Mouse (Mus musculus): ENCODE results near the gene Sox5. TPM values are rescaled to one million over a fixed set of nuclear protein-coding genes. Genes with fewer than 3 reads are reported as not detected.

Gene Sox5
- polyA plus RNA-seq, 1 experiment from 2014 or later, result 4.2 TPM

GRCm38 (mm10) chr6:144343338-144343737 lies 438.4 kb downstream of the Sox5 start:
- H3K27me3 ChIP-seq, result no peaks in the 10 kb centered on the region
- no peak overlapping the region for H3K4me3 ChIP-seq (replicated peaks)
- WGBS (ENCODE audit: insufficient replicate concordance), result 58% methylated on average over 11 of the region's 11 CpGs
- no peak overlapping the region for H3K27ac ChIP-seq (replicated peaks)
- no peaks in the 10 kb centered on the region for H3K36me3 ChIP-seq (replicated peaks)
- no peaks in the 10 kb centered on the region for H3K9me3 ChIP-seq (replicated peaks)
- H3K4me1 ChIP-seq (replicated peaks), result no peaks in the 10 kb centered on the region
- ATAC-seq (ENCODE audit: insufficient read depth), result no peak
- H3K4me2 ChIP-seq, result no peak overlapping the region
- no peak overlapping the region for H3K9ac ChIP-seq

- no peaks in the 10 kb centered on the region for H3K4me1 ChIP-seq (replicated peaks)
- ATAC-seq (ENCODE audit: insufficient read depth), result no peak
- H3K27me3 ChIP-seq, result no peaks in the 10 kb centered on the region
- no peaks in the 10 kb centered on the region for H3K36me3 ChIP-seq (replicated peaks)
- no peaks in the 10 kb centered on the region for H3K9me3 ChIP-seq (replicated peaks)
- no peak overlapping the region for H3K27ac ChIP-seq (replicated peaks)
- no peak overlapping the region for H3K9ac ChIP-seq
- H3K4me3 ChIP-seq (replicated peaks), result no peak overlapping the region
- H3K4me2 ChIP-seq, result no peak overlapping the region
- WGBS (ENCODE audit: insufficient replicate concordance), result 73% methylated on average over 3 of the region's 3 CpGs
Measured at GRCm38 (mm10) chr6:144339554-144339953, 442.2 kb downstream of the Sox5 start.

GRCm38 (mm10) chr6:144339006-144339405 lies 442.8 kb downstream of the Sox5 start:
- H3K27me3 ChIP-seq, result no peaks in the 10 kb centered on the region
- no peaks in the 10 kb centered on the region for H3K36me3 ChIP-seq (replicated peaks)
- H3K4me1 ChIP-seq (replicated peaks), result no peaks in the 10 kb centered on the region
- no peak overlapping the region for H3K9ac ChIP-seq
- H3K4me2 ChIP-seq, result no peak overlapping the region
- no peak overlapping the region for H3K4me3 ChIP-seq (replicated peaks)
- no peak overlapping the region for H3K27ac ChIP-seq (replicated peaks)
- no peaks in the 10 kb centered on the region for H3K9me3 ChIP-seq (replicated peaks)
- WGBS (ENCODE audit: insufficient replicate concordance), result 60% methylated on average over 13 of the region's 13 CpGs
- no peak for ATAC-seq (ENCODE audit: insufficient read depth)

- H3K4me2 ChIP-seq, result no peak overlapping the region
- H3K4me3 ChIP-seq (replicated peaks), result no peak overlapping the region
- no peaks in the 10 kb centered on the region for H3K27me3 ChIP-seq
- no peak overlapping the region for H3K9ac ChIP-seq
- no peak overlapping the region for H3K27ac ChIP-seq (replicated peaks)
- H3K4me1 ChIP-seq (replicated peaks), result no peaks in the 10 kb centered on the region
- no peak for ATAC-seq (ENCODE audit: insufficient read depth)
- H3K36me3 ChIP-seq (replicated peaks), result no peaks in the 10 kb centered on the region
- 68% methylated on average over 4 of the region's 4 CpGs for WGBS (ENCODE audit: insufficient replicate concordance)
- no peaks in the 10 kb centered on the region for H3K9me3 ChIP-seq (replicated peaks)
Measured at GRCm38 (mm10) chr6:144338221-144338620, 443.6 kb downstream of the Sox5 start.

- 34% methylated on average over 14 of the region's 14 CpGs for WGBS (ENCODE audit: insufficient replicate concordance)
Measured at GRCm38 (mm10) chr6:144337436-144337969, 444.3 kb downstream of the Sox5 start.

GRCm38 (mm10) chr6:144336789-144337188 lies 445.0 kb downstream of the Sox5 start:
- Histone ChIP-seq H3K4me2 (no peak overlapping the region), H3K27me3 (no peaks in the 10 kb centered on the region), H3K4me3 (replicated peaks) (no peak overlapping the region), H3K9ac (no peak overlapping the region), H3K27ac (replicated peaks) (no peak overlapping the region), H3K4me1 (replicated peaks) (no peaks in the 10 kb centered on the region), H3K36me3 (replicated peaks) (no peaks in the 10 kb centered on the region), H3K9me3 (replicated peaks) (no peaks in the 10 kb centered on the region)
- no peak for ATAC-seq (ENCODE audit: insufficient read depth)
- WGBS (ENCODE audit: insufficient replicate concordance), result 75% methylated on average over 4 of the region's 4 CpGs

More at GRCm38 (mm10) chr6:144337436-144337969, 444.3 kb downstream of the Sox5 start:
- Histone ChIP-seq H3K27me3 (no peaks in the 10 kb centered on the region), H3K4me2 (no peak overlapping the region), H3K9me3 (replicated peaks) (no peaks in the 10 kb centered on the region), H3K36me3 (replicated peaks) (no peaks in the 10 kb centered on the region), H3K9ac (no peak overlapping the region), H3K4me3 (replicated peaks) (no peak overlapping the region), H3K4me1 (replicated peaks) (no peaks in the 10 kb centered on the region), H3K27ac (replicated peaks) (no peak overlapping the region)
- no peak for ATAC-seq (ENCODE audit: insufficient read depth)

GRCm38 (mm10) chr6:144333146-144333545 lies 448.6 kb downstream of the Sox5 start:
- no peak overlapping the region for H3K4me3 ChIP-seq (replicated peaks)
- H3K9ac ChIP-seq, result no peak overlapping the region
- H3K27ac ChIP-seq (replicated peaks), result no peak overlapping the region
- ATAC-seq (ENCODE audit: insufficient read depth), result no peak
- no peak overlapping the region for H3K4me2 ChIP-seq
- peaks cover 4% of the 10 kb centered on the region; the same call in 1 of the 2 replicates for H3K9me3 ChIP-seq (replicated peaks)
- no peaks in the 10 kb centered on the region for H3K27me3 ChIP-seq
- no peaks in the 10 kb centered on the region for H3K4me1 ChIP-seq (replicated peaks)
- no peaks in the 10 kb centered on the region for H3K36me3 ChIP-seq (replicated peaks)
- 59% methylated on average over 4 of the region's 4 CpGs for WGBS (ENCODE audit: insufficient replicate concordance)

- WGBS (ENCODE audit: insufficient replicate concordance), result 65% methylated on average over 4 of the region's 4 CpGs
- no peak for ATAC-seq (ENCODE audit: insufficient read depth)
- Histone ChIP-seq H3K36me3 (replicated peaks) (no peaks in the 10 kb centered on the region), H3K9ac (no peak overlapping the region), H3K4me2 (no peak overlapping the region), H3K27me3 (no peaks in the 10 kb centered on the region), H3K9me3 (replicated peaks) (peaks cover 4% of the 10 kb centered on the region; the same call in 1 of the 2 replicates), H3K4me1 (replicated peaks) (no peaks in the 10 kb centered on the region), H3K27ac (replicated peaks) (no peak overlapping the region), H3K4me3 (replicated peaks) (no peak overlapping the region)
Measured at GRCm38 (mm10) chr6:144332027-144332426, 449.8 kb downstream of the Sox5 start.

- WGBS (ENCODE audit: insufficient replicate concordance), result 49% methylated on average over 2 of the region's 2 CpGs
- no peak overlapping the region for H3K9ac ChIP-seq
- no peaks in the 10 kb centered on the region for H3K4me1 ChIP-seq (replicated peaks)
- H3K4me3 ChIP-seq (replicated peaks), result no peak overlapping the region
- no peak for ATAC-seq (ENCODE audit: insufficient read depth)
- no peaks in the 10 kb centered on the region for H3K36me3 ChIP-seq (replicated peaks)
- no peak overlapping the region for H3K27ac ChIP-seq (replicated peaks)
- H3K9me3 ChIP-seq (replicated peaks), result peaks cover 4% of the 10 kb centered on the region; the same call in 1 of the 2 replicates
- no peak overlapping the region for H3K4me2 ChIP-seq
- H3K27me3 ChIP-seq, result no peaks in the 10 kb centered on the region
Measured at GRCm38 (mm10) chr6:144329311-144329930, 452.4 kb downstream of the Sox5 start.

GRCm38 (mm10) chr6:144328779-144329178 lies 453.0 kb downstream of the Sox5 start:
- no peak for ATAC-seq (ENCODE audit: insufficient read depth)
- no peak overlapping the region for H3K27ac ChIP-seq (replicated peaks)
- no peak overlapping the region for H3K9ac ChIP-seq
- H3K9me3 ChIP-seq (replicated peaks), result peaks cover 4% of the 10 kb centered on the region; the same call in 1 of the 2 replicates
- H3K4me3 ChIP-seq (replicated peaks), result no peak overlapping the region
- WGBS (ENCODE audit: insufficient replicate concordance), result 71% methylated on average over 4 of the region's 4 CpGs
- no peaks in the 10 kb centered on the region for H3K4me1 ChIP-seq (replicated peaks)
- H3K27me3 ChIP-seq, result no peaks in the 10 kb centered on the region
- H3K4me2 ChIP-seq, result no peak overlapping the region
- H3K36me3 ChIP-seq (replicated peaks), result no peaks in the 10 kb centered on the region

GRCm38 (mm10) chr6:144326817-144327216 lies 455.0 kb downstream of the Sox5 start:
- WGBS (ENCODE audit: insufficient replicate concordance), result 61% methylated on average over 3 of the region's 3 CpGs
- ATAC-seq (ENCODE audit: insufficient read depth), result no peak

GRCm38 (mm10) chr6:144323372-144323771 lies 458.4 kb downstream of the Sox5 start:
- no peaks in the 10 kb centered on the region for H3K9me3 ChIP-seq (replicated peaks)
- no peaks in the 10 kb centered on the region for H3K4me1 ChIP-seq (replicated peaks)
- no peak for ATAC-seq (ENCODE audit: insufficient read depth)
- H3K4me3 ChIP-seq (replicated peaks), result no peak overlapping the region
- H3K27ac ChIP-seq (replicated peaks), result no peak overlapping the region
- H3K4me2 ChIP-seq, result no peak overlapping the region
- H3K36me3 ChIP-seq (replicated peaks), result no peaks in the 10 kb centered on the region
- no peak overlapping the region for H3K9ac ChIP-seq
- 62% methylated on average over 4 of the region's 4 CpGs for WGBS (ENCODE audit: insufficient replicate concordance)
- no peaks in the 10 kb centered on the region for H3K27me3 ChIP-seq

More at GRCm38 (mm10) chr6:144326817-144327216, 455.0 kb downstream of the Sox5 start:
- H3K27me3 ChIP-seq, result no peaks in the 10 kb centered on the region
- H3K9me3 ChIP-seq (replicated peaks), result peaks cover 4% of the 10 kb centered on the region; the same call in 1 of the 2 replicates
- no peak overlapping the region for H3K4me3 ChIP-seq (replicated peaks)
- H3K4me2 ChIP-seq, result no peak overlapping the region
- no peaks in the 10 kb centered on the region for H3K36me3 ChIP-seq (replicated peaks)
- H3K9ac ChIP-seq, result no peak overlapping the region
- no peak overlapping the region for H3K27ac ChIP-seq (replicated peaks)
- H3K4me1 ChIP-seq (replicated peaks), result no peaks in the 10 kb centered on the region

Measured in liver, embryonic 15.5 days (tissue).